Mouse (Mus musculus) stomach, postnatal 0 days (tissue): Measurements from ENCODE around the gene Ddr1.

Experiments used
- CTCF ChIP-seq: IDR thresholded peaks from 2 replicates; pipeline ENCODE4 v1.5.1; 2016; ENCODE audit warnings: antibody characterized with exemption, low read depth, mild to moderate bottlenecking, moderate library complexity
- EP300 ChIP-seq: optimal IDR thresholded peaks from 2 replicates; pipeline ENCODE3; 2016; ENCODE audit warnings: antibody characterized with exemption

GRCm38 (mm10) chr17:35697759-35698500 is 6.5 kb downstream of the Ddr1 start:
- TF ChIP-seq CTCF = no peak
- TF ChIP-seq EP300 = no peak
